Mouse (Mus musculus): Measurements from ENCODE around the gene Psmd5.

- no peak for TF ChIP-seq CTCF (conservative IDR thresholded peaks at IDR 0.05; ENCODE audit: insufficient read depth, insufficient read length, low read depth, low read length)
- TF ChIP-seq POLR2A (IDR thresholded peaks at IDR 0.05; ENCODE audit: low read depth, low read length), result no peak
Observed at GRCm38 (mm10) chr2:34902731-34903130, 28.0 kb upstream of the Psmd5 start.

Data from kidney, adult 2 months (tissue).